Mouse (Mus musculus): ENCODE results near the gene Tnnt1. TPM values are rescaled to one million over a fixed set of nuclear protein-coding genes. Genes with fewer than 3 reads are reported as not detected.
"Not testable (repeated sequence)": the region's sequence is repeated elsewhere in the genome, so short reads cannot be mapped to it uniquely, and the experiment has no call there.

The Tnnt1 gene
- polyA plus RNA-seq, 1 experiment from 2014 or later: 3.6 TPM

DNA sequence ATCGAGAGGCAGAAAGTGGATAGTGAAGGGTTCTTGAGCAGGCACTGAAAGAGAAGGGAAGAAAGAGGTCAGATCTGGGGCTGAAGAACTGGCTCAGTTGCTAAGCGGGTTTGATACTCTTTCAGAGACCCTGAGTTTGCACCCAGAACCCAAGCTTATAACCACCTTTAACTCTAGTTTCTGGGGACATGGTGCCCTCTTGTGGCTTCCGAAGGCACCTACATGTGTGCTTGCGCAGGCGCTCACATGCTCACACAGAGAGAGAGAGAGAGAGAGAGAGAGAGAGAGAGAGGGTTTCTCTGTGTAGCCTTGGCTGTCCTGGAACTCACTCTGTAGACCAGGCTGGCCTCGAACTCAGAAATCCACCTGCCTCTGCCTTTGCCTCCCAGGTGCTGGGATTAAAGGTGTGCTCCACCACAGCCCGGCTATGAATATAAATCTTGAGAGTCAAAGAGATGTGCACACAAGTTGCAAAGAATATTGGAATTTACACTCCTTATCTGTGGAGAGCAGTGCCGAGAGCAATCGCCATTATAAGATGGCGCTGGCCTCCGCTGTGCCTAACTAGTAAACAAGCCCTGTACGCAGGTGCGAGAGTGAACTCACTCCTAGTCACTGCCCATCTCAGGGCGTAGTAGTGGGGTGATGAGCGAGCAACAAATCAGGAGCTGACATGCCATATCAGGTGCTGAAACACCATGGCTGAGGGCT, 8.2 kb upstream of the Tnnt1 start, which contains the start of gene Tnni3:
Gene Tnni3, minus strand, starts transcription at position 18 of the 711 bp plus-strand sequence.
- not testable (repeated sequence) for H3K27ac ChIP-seq (ENCODE audit: low read length)
- 67% methylated on average over 15 of the region's 15 CpGs for WGBS

DNA sequence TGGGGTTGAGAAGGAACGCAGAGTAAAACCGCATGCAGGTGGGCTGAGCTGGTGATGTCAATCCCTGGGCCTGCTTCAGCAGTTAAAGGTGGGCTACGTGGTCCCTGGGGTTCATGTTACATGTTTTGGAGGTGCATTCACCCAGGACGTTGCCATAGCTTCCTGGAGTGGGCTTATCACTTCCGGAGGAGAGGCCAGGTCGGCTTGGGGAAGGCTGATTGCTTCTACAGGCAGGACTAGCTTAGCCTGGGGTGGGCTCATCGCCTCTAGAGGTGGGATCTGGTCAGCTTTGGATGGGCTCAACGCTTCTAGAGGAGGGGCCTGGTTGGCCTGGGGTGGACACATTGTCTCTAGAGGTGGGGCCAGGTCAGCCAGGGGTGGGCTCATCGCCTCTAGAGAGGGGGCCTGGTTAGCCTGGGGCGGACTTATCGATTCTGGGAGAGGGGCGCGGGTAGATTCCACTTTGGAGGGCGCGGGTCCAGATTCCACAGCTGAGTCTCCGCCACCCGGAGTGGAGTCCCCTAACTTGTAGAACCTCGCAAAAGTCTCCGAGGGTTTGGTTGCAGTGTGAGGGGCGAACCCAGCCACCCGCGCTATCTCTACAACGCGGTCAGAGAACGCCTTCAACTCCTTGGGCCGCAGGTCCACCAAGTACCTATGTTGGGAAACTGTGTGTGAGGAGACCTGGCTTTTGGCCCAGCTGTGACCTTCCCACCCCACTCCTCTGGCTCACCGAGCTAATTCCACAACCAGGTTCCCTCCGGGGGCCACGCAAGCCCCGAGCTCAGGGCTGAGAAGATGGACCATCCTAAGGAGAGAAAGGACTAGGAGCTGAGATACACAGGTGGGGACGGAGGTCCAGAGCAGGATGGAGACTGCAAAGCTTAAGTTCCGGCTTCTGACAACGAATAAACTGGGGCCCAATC, 7.3 kb upstream of the Tnnt1 start:
- no peaks in the 10 kb centered on the region for H3K36me3 ChIP-seq (ENCODE audit: control insufficient read depth, insufficient read depth, low read length)
- no peak overlapping the region for H3K4me3 ChIP-seq (ENCODE audit: low read depth, low read length)
- no peaks in the 10 kb centered on the region for H3K9me3 ChIP-seq (replicated peaks; ENCODE audit: control insufficient read depth, low read length, poor library complexity, severe bottlenecking)
- no peak overlapping the region for H3K4me2 ChIP-seq (ENCODE audit: low read length)
- H3K9ac ChIP-seq (ENCODE audit: low read depth, low read length): no peak overlapping the region
- 89% methylated on average over 33 of the region's 33 CpGs for WGBS
- H3K27ac ChIP-seq (ENCODE audit: low read length): no peak overlapping the region
- peaks cover 8% of the 10 kb centered on the region; the same call in 1 of the 2 replicates for H3K27me3 ChIP-seq (ENCODE audit: control insufficient read depth, insufficient read depth, low read depth, low read length)
- peaks cover 13% of the 10 kb centered on the region for H3K4me1 ChIP-seq (ENCODE audit: control insufficient read depth, insufficient read depth, low read length)
- no peak for ATAC-seq

More for the DNA sequence above, 8.2 kb upstream of the Tnnt1 start, which contains the start of gene Tnni3:
- not testable (repeated sequence) for H3K36me3 ChIP-seq (ENCODE audit: control insufficient read depth, insufficient read depth, low read length); H3K9me3 ChIP-seq (replicated peaks; ENCODE audit: control insufficient read depth, low read length, poor library complexity, severe bottlenecking); ATAC-seq; H3K9ac ChIP-seq (ENCODE audit: low read depth, low read length); H3K27me3 ChIP-seq (ENCODE audit: control insufficient read depth, insufficient read depth, low read depth, low read length); H3K4me2 ChIP-seq (ENCODE audit: low read length); H3K4me3 ChIP-seq (ENCODE audit: low read depth, low read length)
- peaks cover 13% of the 10 kb centered on the region for H3K4me1 ChIP-seq (ENCODE audit: control insufficient read depth, insufficient read depth, low read length)

DNA sequence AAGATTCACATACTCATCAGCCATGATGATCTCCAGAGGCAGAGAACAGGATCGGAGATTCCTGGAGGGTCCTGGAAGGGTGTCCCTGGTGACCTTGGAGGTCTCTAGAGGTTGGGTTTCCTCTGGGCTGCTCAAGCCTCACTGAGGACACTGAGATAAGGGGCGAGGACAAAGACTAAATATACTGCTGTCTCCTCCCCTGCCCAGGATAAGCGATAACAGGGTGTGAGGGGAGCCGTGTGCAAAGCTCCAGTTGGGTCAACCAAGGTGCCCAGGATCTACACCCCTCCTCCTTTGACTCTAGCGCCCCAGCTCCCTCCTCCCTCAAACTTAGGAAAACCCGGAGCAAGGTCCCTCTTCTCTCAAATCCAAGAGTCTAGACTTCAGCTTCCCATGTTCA, 6.1 kb upstream of the Tnnt1 start:
- Histone ChIP-seq H3K27me3 (ENCODE audit: control insufficient read depth, insufficient read depth, low read depth, low read length) (peaks cover 8% of the 10 kb centered on the region; the same call in 1 of the 2 replicates), H3K4me2 (ENCODE audit: low read length) (no peak overlapping the region), H3K27ac (ENCODE audit: low read length) (no peak overlapping the region), H3K9ac (ENCODE audit: low read depth, low read length) (no peak overlapping the region), H3K36me3 (ENCODE audit: control insufficient read depth, insufficient read depth, low read length) (no peaks in the 10 kb centered on the region), H3K4me1 (ENCODE audit: control insufficient read depth, insufficient read depth, low read length) (peaks cover 13% of the 10 kb centered on the region), H3K4me3 (ENCODE audit: low read depth, low read length) (no peak overlapping the region), H3K9me3 (replicated peaks; ENCODE audit: control insufficient read depth, low read length, poor library complexity, severe bottlenecking) (no peaks in the 10 kb centered on the region)
- 83% methylated on average over 6 of the region's 6 CpGs for WGBS
- no peak for ATAC-seq

DNA sequence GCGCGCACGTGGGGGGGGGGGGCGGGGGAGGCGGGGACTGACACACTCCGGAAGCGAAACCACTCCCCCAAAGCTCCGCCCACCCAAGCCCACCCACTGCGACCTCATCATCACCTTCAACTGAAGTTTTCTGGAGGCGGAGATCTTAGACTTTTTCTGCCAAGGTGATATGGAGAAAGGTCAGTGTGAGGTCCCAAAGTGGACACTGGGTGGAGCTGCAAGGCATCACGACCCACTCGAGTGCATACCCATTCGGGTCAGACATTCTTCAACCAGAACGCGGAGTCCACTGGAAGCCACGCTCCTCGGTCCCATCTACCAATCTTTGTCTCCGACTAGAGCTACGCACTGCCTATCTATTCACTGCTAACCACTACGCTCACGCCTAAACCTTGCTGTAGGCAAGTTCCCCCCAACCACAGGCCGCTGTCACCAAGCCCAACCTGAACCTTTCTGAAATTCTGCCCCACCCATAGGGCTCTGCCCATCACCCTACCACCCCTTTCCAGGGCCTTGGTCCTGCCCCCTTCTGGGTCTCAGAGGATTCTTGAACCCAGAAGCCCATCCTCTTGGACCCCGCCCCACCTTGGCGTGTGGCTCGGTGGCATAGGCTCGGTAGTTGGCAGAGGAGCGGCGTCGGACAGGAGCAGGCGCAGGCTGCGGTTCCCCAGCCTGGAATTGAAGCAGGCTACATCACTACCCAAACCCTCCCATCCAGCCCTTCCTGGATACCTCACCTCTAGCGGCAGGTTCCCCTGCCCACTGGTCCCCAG, 5.2 kb upstream of the Tnnt1 start:
- WGBS: 35% methylated on average over 32 of the region's 32 CpGs
- H3K4me2 ChIP-seq (ENCODE audit: low read length): peak overlapping the region; percentile 47
- H3K36me3 ChIP-seq (ENCODE audit: control insufficient read depth, insufficient read depth, low read length): no peaks in the 10 kb centered on the region
- 0 out of 2 replicates have a peak overlapping the region, but pooled peaks have one; percentile 14 for H3K9ac ChIP-seq (ENCODE audit: low read depth, low read length)
- peaks cover 8% of the 10 kb centered on the region; the same call in 1 of the 2 replicates for H3K27me3 ChIP-seq (ENCODE audit: control insufficient read depth, insufficient read depth, low read depth, low read length)
- peak overlapping the region; percentile 17 for H3K4me3 ChIP-seq (ENCODE audit: low read depth, low read length)
- H3K4me1 ChIP-seq (ENCODE audit: control insufficient read depth, insufficient read depth, low read length): peaks cover 6% of the 10 kb centered on the region
- no peak for ATAC-seq
- no peak overlapping the region for H3K27ac ChIP-seq (ENCODE audit: low read length)
- no peaks in the 10 kb centered on the region for H3K9me3 ChIP-seq (replicated peaks; ENCODE audit: control insufficient read depth, low read length, poor library complexity, severe bottlenecking)

DNA sequence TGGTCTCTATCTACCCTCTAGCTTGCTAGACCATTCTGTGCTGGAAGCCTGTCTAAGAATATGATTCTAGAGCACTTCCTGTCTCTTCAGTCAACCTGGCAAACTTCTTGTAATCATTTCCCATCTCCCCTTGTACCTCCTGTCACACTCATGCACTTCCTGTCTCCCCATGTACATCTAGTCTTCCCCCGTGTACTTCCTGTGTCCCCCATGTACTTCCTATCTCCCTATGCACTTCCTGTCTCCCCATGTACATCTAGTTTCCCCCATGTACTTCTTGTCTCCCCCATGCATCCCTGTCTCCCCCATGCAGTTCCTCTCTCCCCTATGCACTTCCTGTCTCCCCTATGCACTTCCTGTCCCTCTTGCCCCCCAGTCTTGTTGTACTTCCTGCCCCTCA, 2.3 kb upstream of the Tnnt1 start:
- Histone ChIP-seq H3K4me1 (ENCODE audit: control insufficient read depth, insufficient read depth, low read length) (peaks cover 4% of the 10 kb centered on the region; the same call in 1 of the 2 replicates), H3K36me3 (ENCODE audit: control insufficient read depth, insufficient read depth, low read length) (no peaks in the 10 kb centered on the region), H3K9me3 (replicated peaks; ENCODE audit: control insufficient read depth, low read length, poor library complexity, severe bottlenecking) (no peaks in the 10 kb centered on the region), H3K4me2 (ENCODE audit: low read length) (no peak overlapping the region), H3K4me3 (ENCODE audit: low read depth, low read length) (no peak overlapping the region), H3K9ac (ENCODE audit: low read depth, low read length) (no peak overlapping the region), H3K27ac (ENCODE audit: low read length) (no peak overlapping the region), H3K27me3 (ENCODE audit: control insufficient read depth, insufficient read depth, low read depth, low read length) (peaks cover 8% of the 10 kb centered on the region; the same call in 1 of the 2 replicates)
- WGBS: 87% methylated on average over 1 of the region's 1 CpGs
- no peak for ATAC-seq

DNA sequence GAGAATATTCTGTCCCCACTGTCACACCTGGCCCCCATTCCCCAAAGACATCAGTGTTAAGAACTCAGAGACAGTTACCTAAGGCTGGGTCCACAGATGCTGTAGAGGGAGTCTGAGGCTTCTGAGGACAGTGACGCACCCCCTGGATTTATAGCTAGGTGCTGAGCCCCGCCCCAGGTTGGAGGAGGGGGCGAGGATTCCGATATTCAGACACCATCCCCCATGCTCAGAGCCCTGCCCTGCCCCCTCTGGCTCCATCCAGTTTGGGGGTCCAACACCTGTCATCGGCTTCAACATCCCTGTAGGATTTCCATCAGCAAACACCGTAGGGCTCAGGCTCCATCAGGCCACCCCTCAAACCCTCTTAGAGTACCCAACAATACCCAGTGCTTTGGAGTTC, 329 bp downstream of the Tnnt1 start:
- WGBS: 52% methylated on average over 6 of the region's 6 CpGs

DNA sequence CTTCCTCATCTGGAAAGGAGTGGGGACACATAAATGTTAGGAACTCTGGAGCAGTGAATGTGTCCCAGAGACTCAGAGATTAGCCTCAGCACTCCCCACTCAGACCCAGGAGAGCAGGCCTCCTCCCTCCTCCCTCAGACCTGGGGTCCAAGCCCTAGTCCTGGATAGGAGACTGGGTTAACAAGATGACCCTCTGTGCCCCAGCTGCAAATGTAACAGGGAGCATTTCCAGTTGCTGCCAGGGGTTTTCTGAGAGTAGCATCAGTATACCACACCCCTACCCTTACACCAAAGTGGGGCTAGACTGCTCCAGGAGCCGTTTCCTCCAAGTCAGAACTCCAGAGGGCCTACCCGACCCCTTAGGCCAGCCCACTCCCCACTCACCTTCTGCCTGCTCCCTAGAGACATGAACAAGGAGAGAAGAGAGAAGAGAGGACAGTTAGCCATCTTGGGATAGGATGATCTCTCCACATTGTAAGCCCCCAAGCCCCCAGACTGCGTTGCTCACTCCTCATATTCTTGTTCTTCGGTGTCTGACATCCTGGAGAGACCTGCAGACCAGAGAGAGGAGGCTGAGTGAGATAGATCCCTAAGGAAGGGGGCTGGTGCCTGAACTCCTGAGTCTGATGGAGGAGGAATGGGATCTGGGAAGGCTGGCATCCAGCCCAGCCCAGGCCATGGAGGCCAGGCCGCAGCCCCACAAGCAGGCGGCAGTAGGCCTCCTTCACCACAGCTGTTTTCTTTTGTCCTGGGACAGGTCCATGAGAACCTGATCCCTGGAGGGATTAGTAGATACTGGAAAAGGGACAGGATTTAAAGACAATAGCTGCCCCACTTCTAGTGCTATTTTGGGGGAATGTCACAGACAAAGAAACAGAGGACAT, 2.1 kb downstream of the Tnnt1 start:
- Histone ChIP-seq H3K27me3 (ENCODE audit: control insufficient read depth, insufficient read depth, low read depth, low read length) (no peaks in the 10 kb centered on the region), H3K4me2 (ENCODE audit: low read length) (no peak overlapping the region), H3K4me3 (ENCODE audit: low read depth, low read length) (no peak overlapping the region), H3K9me3 (replicated peaks; ENCODE audit: control insufficient read depth, low read length, poor library complexity, severe bottlenecking) (no peaks in the 10 kb centered on the region), H3K36me3 (ENCODE audit: control insufficient read depth, insufficient read depth, low read length) (no peaks in the 10 kb centered on the region), H3K9ac (ENCODE audit: low read depth, low read length) (no peak overlapping the region), H3K4me1 (ENCODE audit: control insufficient read depth, insufficient read depth, low read length) (no peaks in the 10 kb centered on the region), H3K27ac (ENCODE audit: low read length) (no peak overlapping the region)
- ATAC-seq: no peak
- 32% methylated on average over 6 of the region's 6 CpGs for WGBS

More for the DNA sequence above, 329 bp downstream of the Tnnt1 start:
- no peak overlapping the region for H3K4me2 ChIP-seq (ENCODE audit: low read length)
- peaks cover under 1% of the 10 kb centered on the region; the same call in 1 of the 2 replicates for H3K4me1 ChIP-seq (ENCODE audit: control insufficient read depth, insufficient read depth, low read length)
- no peaks in the 10 kb centered on the region; the same call in 1 of the 2 replicates for H3K27me3 ChIP-seq (ENCODE audit: control insufficient read depth, insufficient read depth, low read depth, low read length)
- H3K27ac ChIP-seq (ENCODE audit: low read length): no peak overlapping the region
- H3K4me3 ChIP-seq (ENCODE audit: low read depth, low read length): no peak overlapping the region
- H3K9ac ChIP-seq (ENCODE audit: low read depth, low read length): no peak overlapping the region
- no peak for ATAC-seq
- H3K36me3 ChIP-seq (ENCODE audit: control insufficient read depth, insufficient read depth, low read length): no peaks in the 10 kb centered on the region
- H3K9me3 ChIP-seq (replicated peaks; ENCODE audit: control insufficient read depth, low read length, poor library complexity, severe bottlenecking): no peaks in the 10 kb centered on the region

DNA sequence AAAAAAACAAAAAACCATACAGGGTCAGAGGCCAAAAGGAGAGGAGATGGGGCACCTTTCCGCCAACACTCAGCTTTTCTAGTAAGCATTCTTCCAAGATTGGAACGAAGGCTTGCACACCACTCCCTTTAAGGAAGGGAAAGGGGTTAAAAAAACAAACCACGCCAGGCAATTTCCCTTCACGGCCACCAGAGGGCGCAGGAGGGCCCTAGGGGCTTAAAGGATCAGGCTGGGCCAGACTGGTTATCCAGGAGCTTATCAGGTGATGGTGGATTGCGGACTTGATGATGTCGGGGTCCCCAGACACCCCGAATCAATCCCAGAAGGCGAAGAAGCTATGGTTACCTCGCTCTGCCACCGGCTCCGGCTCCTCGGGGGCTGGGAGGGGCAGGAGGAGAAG, 2.9 kb downstream of the Tnnt1 start:
- no peak for ATAC-seq
- H3K4me3 ChIP-seq (ENCODE audit: low read depth, low read length): no peak overlapping the region
- no peak overlapping the region for H3K4me2 ChIP-seq (ENCODE audit: low read length)
- H3K4me1 ChIP-seq (ENCODE audit: control insufficient read depth, insufficient read depth, low read length): no peaks in the 10 kb centered on the region
- no peaks in the 10 kb centered on the region for H3K27me3 ChIP-seq (ENCODE audit: control insufficient read depth, insufficient read depth, low read depth, low read length)
- H3K27ac ChIP-seq (ENCODE audit: low read length): no peak overlapping the region
- no peak overlapping the region for H3K9ac ChIP-seq (ENCODE audit: low read depth, low read length)
- 38% methylated on average over 13 of the region's 13 CpGs for WGBS
- no peaks in the 10 kb centered on the region for H3K9me3 ChIP-seq (replicated peaks; ENCODE audit: control insufficient read depth, low read length, poor library complexity, severe bottlenecking)
- no peaks in the 10 kb centered on the region for H3K36me3 ChIP-seq (ENCODE audit: control insufficient read depth, insufficient read depth, low read length)

All from midbrain, embryonic 16.5 days (tissue).